Mouse (Mus musculus) heart, embryonic 12.5 days (tissue): ENCODE data around the gene Ltbp1. TPM values are rescaled to one million over a fixed set of nuclear protein-coding genes. Genes with fewer than 3 reads are reported as not detected.

Source experiments
- ATAC-seq: fragments of 200-750 bp; cut with Nextera tagmentation; 2 replicates; pipeline ENCODE4 v1.8.0; 2017; ENCODE audit warnings: moderate TSS enrichment, moderate library complexity; ENCODE audit not compliant: insufficient number of reproducible peaks, low FRiP score
- H3K27ac ChIP-seq: fragments of 300-500 bp; sonication (generic); 2 replicates; pipeline ENCODE4 v1.5.1; 2016; ENCODE audit warnings: mild to moderate bottlenecking, moderate library complexity; ENCODE audit not compliant: poor library complexity, severe bottlenecking
- H3K27me3 ChIP-seq: fragments of 300-500 bp; sonication (generic); replicated peaks from 2 replicates; pipeline ENCODE4 v1.6.1; 2016; ENCODE audit warnings: mild to moderate bottlenecking, moderate library complexity
- H3K36me3 ChIP-seq: fragments of 300-500 bp; sonication (generic); 2 replicates; pipeline ENCODE4 v1.6.1; 2016; ENCODE audit warnings: mild to moderate bottlenecking, moderate library complexity
- H3K4me1 ChIP-seq: fragments of 300-500 bp; sonication (generic); replicated peaks from 2 replicates; pipeline ENCODE4 v1.6.1; 2016; ENCODE audit warnings: mild to moderate bottlenecking
- H3K4me2 ChIP-seq: fragments of 300-500 bp; sonication (generic); 2 replicates; pipeline ENCODE4 v1.6.1; 2016; ENCODE audit warnings: mild to moderate bottlenecking, moderate library complexity
- H3K4me3 ChIP-seq: fragments of 300-500 bp; sonication (generic); 2 replicates; pipeline ENCODE4 v1.5.1; 2016; ENCODE audit warnings: mild to moderate bottlenecking
- H3K9ac ChIP-seq: fragments of 300-500 bp; sonication (generic); 2 replicates; pipeline ENCODE4 v1.6.1; 2016; ENCODE audit warnings: mild to moderate bottlenecking, moderate library complexity
- H3K9me3 ChIP-seq: fragments of 300-500 bp; sonication (generic); replicated peaks from 2 replicates; pipeline ENCODE4 v1.6.1; 2016; ENCODE audit warnings: mild to moderate bottlenecking, moderate library complexity
- WGBS: fragments of 180-500 bp; shearing (Covaris S2); methylation state at CpG from one replicate; pipeline ENCODE4 v1.1.7; 2016; 5-methylcytosine and 5-hydroxymethylcytosine counted together
- polyA plus RNA-seq: library from polyadenylated mRNA; unstranded; fragments of >200 nt; fragmentation: Nextera tagmentation; extraction: Ambion mirVana; gene quantifications from 2 replicates; pipeline ENCODE4 v1.2.1, GENCODE M21; 2016

The Ltbp1 gene
- polyA plus RNA-seq, 1 experiment from 2014 or later: 58.8 TPM

GRCm38 (mm10) chr17:75439062-75439461 is 433.7 kb downstream of the Ltbp1 start:
- WGBS: 80% methylated on average over 14 of the region's 14 CpGs
- no peak for ATAC-seq
- Histone ChIP-seq H3K36me3 (no peaks in the 10 kb centered on the region), H3K9ac (no peak overlapping the region), H3K9me3 (no peaks in the 10 kb centered on the region), H3K27ac (no peak overlapping the region), H3K4me1 (peaks cover 29% of the 10 kb centered on the region), H3K27me3 (no peaks in the 10 kb centered on the region), H3K4me2 (no peak overlapping the region), H3K4me3 (no peak overlapping the region)

- no peak overlapping the region for H3K4me2 ChIP-seq
- H3K9ac ChIP-seq: no peak overlapping the region
- H3K4me1 ChIP-seq: peaks cover 25% of the 10 kb centered on the region
- H3K36me3 ChIP-seq: no peaks in the 10 kb centered on the region
- peaks cover 5% of the 10 kb centered on the region; the same call in 1 of the 2 replicates for H3K9me3 ChIP-seq
- no peak for ATAC-seq
- H3K4me3 ChIP-seq: no peak overlapping the region
- 69% methylated on average over 7 of the region's 7 CpGs for WGBS
- no peaks in the 10 kb centered on the region for H3K27me3 ChIP-seq
- H3K27ac ChIP-seq: peak overlapping the region; percentile 38; the same call in 1 of the 2 replicates
Observed at GRCm38 (mm10) chr17:75440619-75441018, 435.3 kb downstream of the Ltbp1 start.

GRCm38 (mm10) chr17:75441260-75441830 is 436.0 kb downstream of the Ltbp1 start:
- H3K4me2 ChIP-seq: no peak overlapping the region
- WGBS: 80% methylated on average over 5 of the region's 5 CpGs

More at GRCm38 (mm10) chr17:75441260-75441830, 436.0 kb downstream of the Ltbp1 start:
- Histone ChIP-seq H3K27me3 (no peaks in the 10 kb centered on the region), H3K9me3 (peaks cover 5% of the 10 kb centered on the region; the same call in 1 of the 2 replicates), H3K4me1 (peaks cover 22% of the 10 kb centered on the region), H3K9ac (no peak overlapping the region), H3K4me3 (no peak overlapping the region), H3K36me3 (no peaks in the 10 kb centered on the region), H3K27ac (no peak overlapping the region)
- no peak for ATAC-seq
